Mouse (Mus musculus) megakaryocyte-erythroid progenitor cell, adult 5-6 weeks (primary cell): ENCODE results near the gene Adam19. TPM values are rescaled to one million over a fixed set of nuclear protein-coding genes. Genes with fewer than 3 reads are reported as not detected.

Source experiments
- ATAC-seq: replicated peaks from 2 replicates; pipeline ENCODE4 v1.8.0; 2016; ENCODE audit warnings: mild to moderate bottlenecking, inconsistent platforms; ENCODE audit not compliant: severe bottlenecking, poor library complexity, low FRiP score, low TSS enrichment
- total RNA-seq, 2 experiments: library from RNA; stranded (forward) in 1 of 2; stranded (reverse) in 1 of 2; fragments of 200-1000, 215-1000 nt in 1 of 2; fragments of >200 nt in 1 of 2; fragmentation: Nextera tagmentation in 1 of 2; gene quantifications; 2 replicates each; pipeline ENCODE4 v1.2.3; 2014 to 2017

The Adam19 gene
- total RNA-seq (2014; fragmentation: Nextera tagmentation) (0.20 and 0.92 TPM in 2 replicates), total RNA-seq (2017) (not detected in 2 replicates)

DNA sequence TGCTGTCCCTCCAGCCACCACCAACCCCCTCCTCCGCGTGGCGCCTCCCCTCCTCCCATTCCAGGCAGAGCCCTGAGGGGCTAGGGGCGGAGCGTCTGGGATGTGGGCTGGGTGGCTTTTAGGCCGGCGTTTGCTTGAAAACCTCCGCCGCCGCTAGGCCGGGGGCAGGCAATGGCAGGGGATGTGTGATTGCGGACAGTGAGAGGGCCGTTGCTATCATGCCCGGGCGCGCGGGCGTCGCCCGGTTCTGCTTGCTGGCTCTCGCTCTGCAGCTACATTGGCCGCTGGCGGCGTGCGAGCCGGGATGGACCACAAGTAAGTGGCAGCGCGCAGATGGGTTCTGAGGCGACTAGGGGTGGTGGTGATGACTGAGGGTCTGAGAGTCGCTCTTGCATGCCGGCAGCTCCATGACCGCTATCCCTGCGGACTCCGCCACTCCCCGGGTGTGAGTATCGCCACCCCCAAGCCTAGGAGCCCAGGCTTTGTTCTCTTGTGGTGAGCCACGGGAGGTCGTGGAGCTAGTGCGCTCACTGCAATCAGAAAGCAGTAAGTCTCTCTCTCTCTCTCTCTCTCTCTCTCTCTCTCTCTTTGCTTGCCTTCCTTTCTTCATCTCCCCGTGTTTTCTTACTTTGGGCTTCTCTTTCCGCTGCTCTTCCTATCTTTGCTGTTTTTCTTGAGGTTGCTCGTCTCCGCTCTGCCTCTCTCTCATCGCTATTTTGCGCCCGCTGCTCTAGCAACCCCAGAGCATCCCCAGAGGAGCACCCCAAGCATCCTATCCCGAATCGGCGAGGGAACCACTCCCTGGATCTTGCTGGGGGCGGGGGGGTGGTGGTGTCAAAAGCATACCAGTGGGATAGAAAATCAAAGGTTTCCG lies at the start of gene Adam19:
Gene Adam19 (plus strand): TSS at position 97 of the 874 bp plus-strand sequence.
- peak; percentile 43 for ATAC-seq

GRCm38 (mm10) chr11:46016061-46016460 lies 39.7 kb upstream of the Adam19 start:
- ATAC-seq: 0 out of 2 replicates have a peak, but pooled peaks have one; percentile 59

GRCm38 (mm10) chr11:46020246-46020645 lies 35.5 kb upstream of the Adam19 start:
- no peak for ATAC-seq

DNA sequence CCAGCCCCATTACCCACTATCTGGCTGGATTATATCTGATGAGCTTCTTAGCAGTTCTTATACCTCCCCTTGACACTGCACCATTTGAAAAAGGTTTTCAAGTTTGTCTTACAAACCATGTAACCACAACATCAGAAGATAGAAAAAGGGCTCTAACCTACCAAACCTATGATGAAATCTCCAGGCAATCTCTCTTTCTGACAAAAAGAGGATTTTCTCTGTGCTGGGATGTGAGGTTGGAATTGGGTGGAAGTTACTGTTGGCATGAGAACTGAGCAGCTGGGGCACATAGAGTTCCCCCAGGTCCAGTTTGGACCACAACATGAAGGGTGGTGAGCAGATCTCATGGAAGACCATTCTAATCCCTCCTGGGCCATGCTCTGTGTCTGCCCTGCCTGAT lies 33.9 kb upstream of the Adam19 start:
- ATAC-seq: no peak

DNA sequence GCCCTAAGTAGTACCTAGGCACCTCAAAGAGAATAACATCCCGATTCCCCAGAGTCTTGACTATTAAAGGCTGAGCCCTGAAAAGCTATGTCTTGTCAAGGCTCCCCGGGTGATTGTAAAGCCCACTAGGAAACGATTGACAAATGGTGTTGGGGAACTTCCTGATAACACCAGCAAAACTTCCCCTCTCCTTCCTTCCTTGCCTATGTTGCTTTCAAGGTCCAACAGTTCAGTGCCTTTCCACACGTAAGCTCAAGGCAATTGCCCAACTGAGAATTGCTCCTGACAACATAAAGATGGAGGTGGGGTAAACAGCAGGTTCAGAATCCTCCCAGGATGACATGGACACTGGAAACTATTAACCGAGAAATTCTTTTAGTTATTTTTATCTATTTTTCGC lies 32.8 kb upstream of the Adam19 start:
- no peak for ATAC-seq

- ATAC-seq: no peak
Observed at GRCm38 (mm10) chr11:46025962-46026392, 29.8 kb upstream of the Adam19 start.

DNA sequence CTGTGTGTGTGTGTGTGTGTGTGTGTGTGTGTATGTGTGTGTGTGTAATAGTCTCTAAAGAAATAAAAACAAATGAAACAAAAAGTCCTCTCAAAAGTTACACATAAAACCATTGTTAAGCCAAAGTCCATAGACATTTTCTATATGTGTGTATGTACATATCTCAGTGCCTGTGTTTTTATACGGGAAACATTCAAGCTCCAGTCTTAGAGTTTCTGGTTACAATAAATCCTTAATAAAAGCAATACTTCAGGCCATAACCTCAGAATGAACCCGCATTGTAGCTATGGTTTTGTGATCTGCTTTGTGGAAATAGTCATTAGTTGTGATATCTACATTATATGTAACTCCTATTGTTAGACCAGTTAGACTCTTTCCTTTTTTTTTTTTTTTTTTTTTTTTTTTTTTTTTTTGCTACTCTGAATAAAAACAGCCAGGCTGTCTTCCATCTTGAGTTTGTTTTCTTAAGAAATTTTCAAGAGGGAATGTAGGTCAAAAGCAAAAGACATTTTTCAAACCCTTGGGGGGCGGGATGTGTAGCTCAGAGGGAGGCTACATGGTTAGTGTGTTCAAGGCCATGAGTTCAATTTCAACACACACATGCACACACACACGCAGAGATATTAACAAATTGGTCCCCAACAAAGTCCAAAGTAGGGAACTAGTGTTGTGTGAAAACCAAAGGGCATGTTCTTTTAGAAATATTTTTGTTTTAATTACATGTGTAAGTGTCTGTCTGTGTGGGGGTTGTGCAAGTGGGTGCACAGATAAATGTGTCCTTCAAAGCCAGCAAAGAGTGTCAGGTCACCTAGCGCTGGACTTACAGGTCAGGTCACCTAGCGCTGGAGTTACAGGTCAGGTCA lies 27.6 kb upstream of the Adam19 start:
- no peak for ATAC-seq

- ATAC-seq: no peak
Observed at GRCm38 (mm10) chr11:46029485-46029884, 26.3 kb upstream of the Adam19 start.

GRCm38 (mm10) chr11:46030026-46030425 lies 25.8 kb upstream of the Adam19 start:
- ATAC-seq: no peak

DNA sequence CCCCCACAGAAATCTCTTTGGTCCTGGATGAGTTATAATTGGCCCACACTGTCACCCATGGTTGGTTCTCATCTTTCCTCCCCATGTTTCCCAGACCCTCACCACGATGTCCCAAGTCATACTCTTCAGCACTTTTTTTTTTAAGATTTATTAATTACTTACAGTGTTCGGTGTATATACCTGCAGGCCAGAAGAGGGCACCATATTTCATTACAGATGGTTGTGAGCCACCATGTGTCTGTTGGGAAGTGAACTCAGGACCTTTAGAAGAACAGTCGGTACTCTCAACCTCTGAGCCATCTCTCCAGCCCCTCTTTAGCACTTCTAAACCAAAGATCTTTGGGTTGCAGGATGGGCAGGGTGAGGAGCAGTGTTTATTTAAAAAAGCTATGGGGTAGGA lies 24.3 kb upstream of the Adam19 start:
- no peak for ATAC-seq

DNA sequence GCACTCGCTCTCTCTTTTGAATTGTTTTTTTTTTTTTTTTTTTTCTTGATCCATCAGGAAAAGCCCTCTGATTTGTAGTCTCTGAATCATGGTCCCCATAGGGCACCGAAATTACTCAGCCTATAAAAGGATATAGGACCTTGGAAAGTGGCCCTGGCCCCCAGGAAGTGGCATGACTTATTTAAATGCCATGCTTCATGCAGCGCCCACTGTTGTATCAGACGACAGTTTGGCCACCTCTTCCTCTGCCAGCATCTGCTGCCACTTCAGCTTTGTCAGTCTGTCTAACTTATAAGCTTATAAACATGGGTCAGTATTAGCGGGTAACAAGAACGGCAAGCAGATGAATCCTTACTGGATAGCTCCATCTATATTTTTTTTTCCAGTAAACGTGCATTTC lies 22.8 kb upstream of the Adam19 start:
- ATAC-seq: no peak

GRCm38 (mm10) chr11:46036374-46036773 lies 19.4 kb upstream of the Adam19 start:
- no peak for ATAC-seq

DNA sequence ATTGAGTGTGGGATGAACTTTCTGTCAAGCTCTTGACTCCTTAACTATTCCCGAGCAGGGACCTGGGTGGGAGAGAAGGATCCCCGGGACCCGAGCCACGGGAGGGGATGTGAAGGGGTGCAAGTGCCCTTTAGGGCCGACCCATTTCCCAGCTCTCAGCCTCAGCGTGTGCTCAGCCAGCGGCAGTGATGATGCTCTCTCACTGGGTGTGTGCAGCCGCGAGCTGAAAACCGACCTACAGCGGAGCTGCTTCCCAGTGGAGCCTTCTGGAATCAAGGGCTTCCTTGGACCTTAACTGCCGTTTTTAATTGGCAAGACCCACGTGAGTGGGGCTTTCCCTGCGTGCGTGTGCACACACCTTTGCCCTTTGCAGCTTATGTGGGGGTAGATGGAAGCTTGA lies 16.9 kb upstream of the Adam19 start:
- ATAC-seq: no peak

DNA sequence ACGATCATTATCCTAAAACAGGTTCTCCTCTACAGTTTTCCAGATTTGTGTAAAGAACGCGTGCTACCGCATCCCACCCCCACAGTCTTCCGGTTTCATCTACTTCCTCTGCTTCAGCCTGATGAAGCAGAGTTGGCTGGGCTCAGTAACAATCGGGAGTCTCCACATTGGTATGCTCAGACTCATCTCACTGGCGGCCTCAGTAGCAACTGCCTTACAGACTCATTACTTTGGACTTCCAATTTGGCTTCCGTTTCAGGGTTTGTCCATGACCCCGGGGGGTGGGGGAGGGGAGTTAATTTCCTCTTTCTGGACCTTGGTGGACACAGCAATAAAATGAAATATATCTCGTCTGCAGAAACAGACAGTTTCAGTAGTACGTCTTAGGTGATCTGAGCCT lies 16.5 kb upstream of the Adam19 start:
- no peak for ATAC-seq

DNA sequence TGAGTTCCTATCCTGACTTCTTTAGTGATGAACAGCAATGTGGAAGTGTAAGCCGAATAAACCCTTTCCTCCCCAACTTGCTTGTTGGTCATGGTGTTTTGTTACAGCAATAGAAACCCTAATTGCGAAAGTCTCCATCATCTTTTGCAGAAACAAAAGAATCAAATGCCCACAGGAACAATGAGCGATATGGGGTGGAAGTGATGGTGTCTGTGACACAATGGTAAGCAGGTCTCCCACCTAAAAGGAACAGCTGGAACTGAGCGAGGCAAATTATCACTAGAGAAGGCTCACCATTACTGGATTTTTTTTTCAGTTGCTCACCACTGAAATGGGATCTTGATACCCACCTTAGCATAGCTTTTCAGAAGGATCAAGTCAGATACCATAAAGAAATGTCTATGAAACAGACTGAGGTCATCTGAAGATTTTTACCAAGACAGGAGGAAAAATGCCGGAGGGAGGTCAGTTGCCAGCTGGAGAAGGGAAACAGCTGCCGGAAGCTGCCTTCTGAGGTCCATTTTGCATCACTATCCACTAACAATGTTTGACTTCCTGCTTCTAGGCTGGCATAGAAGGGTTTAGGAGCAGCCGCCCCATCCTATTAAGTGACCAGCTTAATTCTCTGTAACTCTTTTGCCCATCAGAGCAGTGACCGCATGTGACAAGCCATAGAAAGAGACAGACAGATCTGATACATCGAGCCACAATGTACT lies 14.8 kb upstream of the Adam19 start:
- no peak for ATAC-seq

- ATAC-seq: no peak
Observed at GRCm38 (mm10) chr11:46041607-46042267, 14.1 kb upstream of the Adam19 start.

DNA sequence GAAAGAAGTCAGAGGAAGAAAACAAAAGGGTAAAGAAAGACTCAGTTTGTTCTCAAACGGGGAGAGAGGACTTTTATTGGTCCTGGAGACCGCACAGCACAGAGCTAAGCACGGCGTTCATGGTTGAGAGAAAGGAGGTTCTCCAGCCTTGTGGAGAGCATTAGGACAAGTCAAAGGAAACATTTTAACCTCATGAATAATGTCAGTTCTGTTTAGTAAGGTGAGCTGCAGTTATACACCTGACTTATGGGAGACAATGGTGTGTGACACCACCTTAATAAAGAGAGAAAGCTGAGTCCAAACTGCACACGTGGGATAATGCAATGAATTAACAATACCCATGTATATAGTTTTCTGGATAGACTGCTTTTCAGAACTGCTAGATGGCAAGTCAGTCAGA lies 11.0 kb upstream of the Adam19 start:
- ATAC-seq: no peak

DNA sequence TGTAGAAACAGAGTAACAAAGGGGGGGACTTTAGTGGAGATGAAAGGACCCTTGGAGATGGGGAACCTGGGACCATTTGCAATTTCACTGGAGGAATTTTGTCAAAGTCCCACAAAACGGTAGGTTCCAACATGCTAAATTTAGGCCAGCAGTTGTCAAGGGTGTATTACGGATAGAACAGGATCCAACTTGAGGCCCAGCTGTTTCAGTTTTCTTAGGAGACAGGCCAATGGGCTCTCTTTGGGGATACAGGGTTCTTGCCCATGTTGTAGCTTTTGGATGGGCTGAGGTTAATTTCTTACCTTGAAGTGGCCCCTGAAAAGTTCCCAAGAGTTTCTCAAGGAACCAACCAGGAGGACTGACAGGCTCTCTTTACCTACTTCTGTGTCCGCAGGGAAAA lies 8.5 kb upstream of the Adam19 start:
- no peak for ATAC-seq

GRCm38 (mm10) chr11:46052105-46052659 lies 3.6 kb upstream of the Adam19 start, which contains the start of gene Gm12166:
Gene Gm12166, minus strand, starts transcription at chr11:46052321.
- peak; percentile 75 for ATAC-seq
